Mouse (Mus musculus) bone marrow macrophage, adult 2 months (primary cell): ENCODE measurements around the gene Olfr851.

Source experiments
- CTCF ChIP-seq: IDR thresholded peaks from 2 replicates; pipeline ENCODE4 v1.5.1; 2012; ENCODE audit warnings: low read depth, mild to moderate bottlenecking, low read length, moderate library complexity
- POLR2A ChIP-seq: IDR thresholded peaks from 2 replicates; pipeline ENCODE4 v1.6.1; 2012; ENCODE audit warnings: mild to moderate bottlenecking, low read depth, low read length, borderline replicate concordance

- TF ChIP-seq CTCF, result no peak
- TF ChIP-seq POLR2A, result no peak
Measured at GRCm38 (mm10) chr9:19492995-19493394, at the start of gene Olfr851.
